Mouse (Mus musculus) lung, adult 2 months (tissue): ENCODE data around the gene Fam227b.

ENCODE experiments used
- CTCF ChIP-seq: fragments of 200-500 bp; IDR thresholded peaks from 2 replicates; pipeline ENCODE4 v1.5.1; 2011; ENCODE audit warnings: mild to moderate bottlenecking, low read length, control low read depth; ENCODE audit not compliant: insufficient read depth
- POLR2A ChIP-seq: fragments of 200-500 bp; IDR thresholded peaks from 2 replicates; pipeline ENCODE4 v1.6.1; 2011; ENCODE audit warnings: low read depth, mild to moderate bottlenecking, control low read depth, low read length, borderline replicate concordance; ENCODE audit errors: extremely low read depth

DNA sequence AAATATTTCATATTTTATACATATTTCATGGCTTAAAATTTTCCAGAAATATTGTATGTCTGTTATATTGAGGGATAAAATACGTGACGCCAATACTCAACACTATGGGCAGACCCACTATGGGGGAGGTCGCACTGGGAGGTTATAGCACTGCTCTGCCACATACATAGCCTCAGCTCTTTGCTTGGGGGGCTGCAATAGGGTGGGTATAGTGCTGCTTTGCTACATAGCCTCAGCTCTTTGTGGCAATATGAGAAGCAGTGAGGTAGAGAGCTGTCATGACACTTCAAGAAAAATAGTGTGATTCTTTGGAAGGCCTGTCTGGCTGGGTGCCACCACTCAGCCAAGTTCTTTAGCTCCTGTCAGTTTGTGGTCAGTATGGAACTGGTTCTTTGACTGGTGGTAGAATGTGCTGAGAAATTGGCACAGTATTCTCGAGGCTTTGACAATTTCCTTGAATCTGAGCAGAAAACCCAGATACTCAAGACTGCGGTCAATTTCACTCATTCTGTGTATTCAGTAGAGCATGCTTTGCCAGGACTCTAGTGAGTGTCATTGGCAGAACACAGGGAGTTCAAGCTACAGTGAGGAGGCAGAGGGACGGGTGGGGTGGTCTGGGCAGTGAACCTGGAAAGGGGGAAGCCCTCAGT lies 212.7 kb downstream of the Fam227b start:
- TF ChIP-seq CTCF (no peak), POLR2A (no peak)
